Mouse (Mus musculus): ENCODE measurements at regions not wholly inside any gene's neighbourhood (a gene's known extent, or its start where the extent isn't known, plus 50 kb on each side); places are given as distances from the start of the nearest gene placed in this dataset.

DNA sequence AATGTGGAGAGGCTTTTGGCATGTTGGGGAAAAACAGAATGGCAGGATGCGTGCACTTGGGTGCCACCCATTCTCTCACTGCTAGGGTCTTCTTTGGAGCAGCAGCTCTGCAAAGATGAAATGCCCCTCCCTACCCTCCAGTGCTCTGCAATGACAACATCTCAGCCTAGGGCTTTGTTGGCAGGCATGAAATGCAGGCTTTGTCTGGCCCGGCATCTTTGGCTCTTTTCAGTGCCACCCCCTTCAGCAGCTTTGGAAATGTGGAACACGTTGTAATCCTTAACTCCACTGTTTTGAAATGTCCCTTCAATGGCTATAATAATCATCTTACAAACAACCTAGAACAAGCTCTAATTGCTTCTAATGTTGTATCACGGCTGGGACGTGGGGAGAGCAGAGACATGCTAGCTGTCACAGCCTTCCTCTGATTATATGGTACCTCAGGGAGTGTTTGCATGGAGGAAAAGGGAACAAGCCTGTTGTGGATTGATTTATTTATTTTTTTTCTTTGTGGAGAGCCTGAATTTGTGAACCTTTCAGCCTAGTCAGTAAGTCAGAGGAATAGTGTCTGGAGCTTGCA lies 581.6 kb upstream of the Kirrel3 start:
- peak in 1 of 2 experiments; percentile 16 for DNase-seq (ENCODE audit: low spot score in 2 of 2)

DNA sequence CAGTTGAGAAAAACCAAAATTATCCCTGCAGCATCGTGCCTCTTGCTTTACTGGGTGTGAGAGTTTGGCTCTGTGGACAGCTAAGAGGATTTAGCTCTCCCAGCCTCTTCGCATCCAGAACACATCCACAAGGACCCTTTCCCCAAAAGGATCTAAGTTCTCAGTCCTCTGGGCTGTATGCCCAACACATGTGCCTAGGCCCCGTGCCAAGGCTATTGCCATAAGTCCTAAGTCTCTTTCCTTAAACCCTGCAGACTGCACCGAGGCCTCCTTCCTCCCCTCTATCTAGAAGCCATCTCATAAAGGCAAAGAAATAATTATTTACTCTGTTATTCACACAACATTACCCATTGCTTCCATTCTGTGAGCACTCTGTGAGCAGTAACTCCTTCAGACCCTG lies 570.8 kb upstream of the Kirrel3 start:
- no peak for DNase-seq (ENCODE audit: low spot score in 2 of 2)

DNA sequence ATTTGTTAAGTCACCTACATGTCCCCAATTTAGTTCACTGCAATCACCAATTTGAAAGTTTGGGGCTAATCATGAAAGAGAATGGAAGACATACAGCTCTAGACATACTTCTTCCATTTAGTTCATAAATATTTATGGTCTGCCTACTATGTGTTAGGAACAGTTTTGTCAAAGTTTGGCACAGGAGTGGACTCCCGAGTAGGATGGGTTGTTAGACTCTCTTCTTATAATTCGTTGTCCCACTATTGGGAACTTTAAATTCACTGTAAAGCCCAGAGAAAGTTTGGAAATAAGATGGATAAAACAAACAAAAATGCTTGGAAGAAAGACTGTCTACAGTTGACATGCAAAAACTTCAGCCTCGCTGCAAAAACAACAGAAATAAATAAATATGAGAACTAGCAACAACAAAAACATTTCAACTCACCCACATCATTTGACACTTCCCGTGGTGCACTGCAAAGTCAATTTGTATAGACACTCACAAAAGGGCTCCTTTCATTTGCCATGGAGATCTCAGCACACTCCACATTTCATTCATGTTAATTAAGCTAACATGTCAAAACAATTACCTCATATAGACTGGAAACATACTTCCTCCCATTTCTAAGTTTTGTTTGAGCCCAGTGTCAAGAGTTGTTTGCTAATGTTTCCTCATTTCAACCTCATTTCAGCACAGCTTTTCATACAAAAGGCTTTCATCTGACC lies 570.2 kb upstream of the Kirrel3 start:
- no peak for DNase-seq (ENCODE audit: low spot score in 2 of 2)

DNA sequence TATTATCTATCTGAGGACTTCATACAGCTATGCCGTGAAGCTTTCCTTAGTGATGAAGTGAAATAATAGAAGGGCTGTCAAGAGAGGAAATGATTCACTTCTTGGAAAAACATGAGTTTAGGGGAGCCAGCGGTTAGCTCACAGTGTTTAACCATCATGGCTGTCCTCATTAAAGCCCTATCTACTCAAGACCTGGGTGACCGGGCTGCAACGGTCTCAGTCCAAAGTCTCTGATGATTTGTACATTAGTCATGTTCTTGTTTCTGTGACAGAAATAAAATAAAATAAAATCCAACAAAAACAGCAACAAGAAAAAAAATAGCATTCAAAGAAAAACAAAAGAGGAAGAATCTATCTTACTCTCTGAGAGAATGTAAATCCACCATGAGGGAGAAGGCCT lies 555.4 kb upstream of the Kirrel3 start:
- DNase-seq (ENCODE audit: low spot score in 2 of 2) = no peak

DNA sequence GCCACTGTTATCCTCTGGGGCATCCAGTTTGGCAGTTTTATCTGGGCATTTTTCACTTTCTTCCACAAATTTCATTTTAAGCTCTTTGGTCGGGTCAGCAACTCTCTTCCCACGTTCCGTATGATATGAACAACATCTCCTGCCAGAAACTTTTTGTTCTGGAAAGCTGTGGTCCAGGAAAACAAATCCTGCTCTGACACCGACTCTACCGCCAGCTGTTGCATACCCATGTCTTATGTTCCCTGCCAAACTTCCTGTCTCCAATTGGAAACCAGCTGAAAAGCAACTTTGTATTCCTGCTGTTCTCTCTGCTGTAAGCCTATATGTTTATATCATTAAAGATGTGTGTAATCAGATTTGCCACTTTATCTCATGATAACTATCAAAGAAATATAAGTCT lies 551.6 kb upstream of the Kirrel3 start:
- peak in 1 of 2 experiments; percentile 9 for DNase-seq (ENCODE audit: low spot score in 2 of 2)

DNA sequence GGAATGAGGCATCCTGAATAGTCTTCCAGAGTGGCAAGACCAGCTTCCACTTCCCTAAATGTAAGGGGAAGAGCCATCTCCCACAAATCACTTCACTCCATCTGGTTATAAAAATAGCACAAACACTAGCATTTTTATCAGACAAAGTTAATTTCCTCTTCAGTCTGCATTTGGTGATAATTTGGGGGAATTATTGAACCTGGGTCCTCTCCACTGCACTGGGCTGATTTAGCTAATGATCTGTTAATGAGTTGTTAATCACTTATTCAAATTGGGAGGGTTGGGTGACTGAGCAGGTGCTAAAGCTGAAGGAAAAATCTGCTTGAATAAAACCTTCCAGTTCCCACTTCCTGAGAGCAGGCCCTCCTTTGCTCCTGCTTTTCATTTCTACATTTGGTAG lies 531.4 kb upstream of the Kirrel3 start:
- DNase-seq (ENCODE audit: low spot score in 2 of 2) = no peak

Measured in layer of hippocampus, adult 18-20 months (tissue).